Mouse (Mus musculus): Measurements from ENCODE around the gene Adk. TPM values are rescaled to one million over a fixed set of nuclear protein-coding genes. Genes with fewer than 3 reads are reported as not detected.

The Adk gene
- total and polyA plus RNA-seq, 3 experiments = 47.9 to 129 (median 59.0) TPM

DNA sequence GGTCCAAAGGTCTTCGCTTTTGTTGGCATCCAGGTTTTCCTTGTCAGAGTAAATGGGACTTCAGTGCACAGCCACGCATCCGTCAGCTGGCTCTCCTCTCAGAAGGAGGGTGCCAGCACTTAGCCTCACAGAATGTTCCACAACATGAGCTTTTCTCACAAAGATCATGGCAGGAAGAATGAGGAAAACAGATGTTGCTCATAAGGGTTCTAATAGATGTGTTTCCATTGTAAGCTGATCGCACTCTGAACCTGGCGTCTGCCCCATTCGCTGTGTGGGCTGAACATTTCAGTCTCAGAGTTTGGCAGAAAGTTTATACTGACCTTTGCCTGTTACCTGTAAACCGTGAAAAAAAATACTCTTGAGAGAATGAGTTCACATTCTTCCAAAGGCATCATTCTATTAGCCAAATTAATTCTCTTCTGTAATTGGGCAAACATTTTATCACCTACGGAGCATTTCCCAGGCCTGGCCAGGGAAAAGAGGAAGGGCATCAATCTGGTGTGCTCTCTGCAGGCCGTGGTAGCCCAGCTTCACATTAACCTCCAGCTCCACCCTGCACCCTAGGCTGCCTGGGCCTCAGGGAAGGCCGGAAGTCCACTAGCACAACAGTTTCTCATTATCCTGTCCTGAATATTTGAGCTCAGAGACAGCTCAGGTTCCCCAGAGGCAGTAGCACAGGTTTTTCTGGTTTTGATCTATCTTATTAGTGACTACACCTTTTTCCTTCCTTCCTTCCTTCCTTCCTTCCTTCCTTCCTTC, 389.6 kb downstream of the Adk start:
- dilution Hi-C loops (cut with MboI; ENCODE audit: extremely low pct_ligation_motif_present, extremely low pct_unique_long_range_greater_than_20kb, low sequenced_read_pairs) = no loop called here
- H3K79me2 ChIP-seq (replicated peaks; ENCODE audit: control insufficient read depth, extremely low read depth, insufficient read depth, poor library complexity, severe bottlenecking) = no peaks in the 10 kb centered on the region
- no peaks in the 10 kb centered on the region for H3K9me3 ChIP-seq (replicated peaks; ENCODE audit: low read length)
- in situ Hi-C loops (cut with MboI; ENCODE audit: low pct_ligation_motif_present, low pct_unique_long_range_greater_than_20kb, low sequenced_read_pairs) = no loop called here
- peaks cover 0 to 5% of the 10 kb centered on the region in 2 experiments for H3K36me3 ChIP-seq (replicated peaks in 1 of 2; ENCODE audit: control insufficient read depth in 1 of 2, insufficient read depth in 1 of 2, low read length in 1 of 2)
- peaks cover 0 to 20% of the 10 kb centered on the region in 2 experiments; a peak in 2 of 4 replicates for H3K4me1 ChIP-seq (ENCODE audit: control insufficient read depth in 1 of 2, insufficient read depth in 2 of 2)
- DNase-seq (ENCODE audit: extremely low read depth) = no peak
- H3K4me3 ChIP-seq (replicated peaks in 1 of 3; ENCODE audit: low read depth in 2 of 3, low read length in 2 of 3, poor library complexity in 1 of 3) = no peak overlapping the region
- H3K9ac ChIP-seq (ENCODE audit: insufficient read depth, low read depth) = no peak overlapping the region
- no peak overlapping the region for H3K27ac ChIP-seq (ENCODE audit: insufficient read depth, low read depth)
- TF ChIP-seq MAFK (IDR thresholded peaks at IDR 0.05; ENCODE audit: insufficient replicate concordance, low read length) = no peak
- no peaks in the 10 kb centered on the region for H3K27me3 ChIP-seq (replicated peaks)
- H3K4me2 ChIP-seq (ENCODE audit: insufficient read depth, low read depth, poor library complexity, severe bottlenecking) = no peak overlapping the region

DNA sequence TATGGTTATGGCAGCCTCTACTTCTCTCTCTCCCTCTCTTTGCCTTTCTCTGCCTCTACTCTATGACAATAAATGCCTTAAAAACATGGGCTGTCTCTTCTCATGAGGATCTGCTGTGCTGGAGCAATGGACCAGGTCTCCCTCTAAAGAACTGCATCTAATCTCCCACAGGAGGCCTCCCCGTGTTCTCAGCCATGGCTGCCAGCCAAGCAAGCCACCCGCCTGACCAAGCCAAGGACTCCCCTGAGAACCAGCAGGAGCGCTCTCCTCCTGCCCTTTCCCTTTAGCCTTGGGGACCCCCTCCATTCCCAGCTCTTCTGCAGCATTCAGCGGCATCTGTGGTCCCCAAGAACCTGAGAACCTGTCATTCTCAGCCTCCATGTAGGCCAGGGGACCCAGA, 400.2 kb downstream of the Adk start:
- dilution Hi-C loops (cut with MboI; ENCODE audit: extremely low pct_ligation_motif_present, extremely low pct_unique_long_range_greater_than_20kb, low sequenced_read_pairs) (no loop called here), in situ Hi-C loops (cut with MboI; ENCODE audit: low pct_ligation_motif_present, low pct_unique_long_range_greater_than_20kb, low sequenced_read_pairs) (no loop called here)
- no peak overlapping the region for H3K4me2 ChIP-seq (ENCODE audit: insufficient read depth, low read depth, poor library complexity, severe bottlenecking)
- no peak overlapping the region for H3K9ac ChIP-seq (ENCODE audit: insufficient read depth, low read depth)
- no peaks in the 10 kb centered on the region for H3K4me1 ChIP-seq (ENCODE audit: control insufficient read depth in 1 of 2, insufficient read depth in 2 of 2)
- H3K4me3 ChIP-seq (replicated peaks in 1 of 3; ENCODE audit: low read depth in 2 of 3, low read length in 2 of 3, poor library complexity in 1 of 3) = no peak overlapping the region
- no peak overlapping the region for H3K27ac ChIP-seq (ENCODE audit: insufficient read depth, low read depth)
- no peaks in the 10 kb centered on the region for H3K9me3 ChIP-seq (replicated peaks; ENCODE audit: low read length)
- no peak for TF ChIP-seq SIN3A (IDR thresholded peaks at IDR 0.05; ENCODE audit: low read length)
- H3K27me3 ChIP-seq (replicated peaks) = no peaks in the 10 kb centered on the region
- no peak for DNase-seq (ENCODE audit: extremely low read depth)
- no peaks in the 10 kb centered on the region for H3K79me2 ChIP-seq (replicated peaks; ENCODE audit: control insufficient read depth, extremely low read depth, insufficient read depth, poor library complexity, severe bottlenecking)
- peaks cover 0 to 15% of the 10 kb centered on the region in 2 experiments for H3K36me3 ChIP-seq (replicated peaks in 1 of 2; ENCODE audit: control insufficient read depth in 1 of 2, insufficient read depth in 1 of 2, low read length in 1 of 2)

DNA sequence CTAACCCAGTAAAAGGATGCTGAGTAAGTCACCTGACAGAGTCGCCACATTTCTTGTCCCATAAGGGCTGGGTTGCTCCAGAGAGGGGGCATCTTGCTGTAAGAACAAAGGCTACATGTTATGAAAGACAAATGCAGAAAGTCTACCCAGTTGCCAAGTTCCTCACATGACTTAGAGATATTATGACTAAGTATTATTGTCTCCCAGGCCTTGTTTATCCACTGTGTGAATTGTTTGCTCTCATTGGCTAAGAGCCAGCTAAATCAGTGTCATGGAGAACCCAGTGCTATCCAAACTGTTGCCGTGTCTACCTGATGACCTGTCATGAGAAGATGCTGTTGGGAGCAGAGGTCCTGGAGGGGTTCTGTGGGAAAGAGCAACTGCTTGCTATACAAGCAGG, 401.5 kb downstream of the Adk start:
- Histone ChIP-seq H3K4me1 (ENCODE audit: control insufficient read depth in 1 of 2, insufficient read depth in 2 of 2) (no peaks in the 10 kb centered on the region), H3K4me3 (replicated peaks in 1 of 3; ENCODE audit: low read depth in 2 of 3, low read length in 2 of 3, poor library complexity in 1 of 3) (no peak overlapping the region), H3K4me2 (ENCODE audit: insufficient read depth, low read depth, poor library complexity, severe bottlenecking) (no peak overlapping the region), H3K27me3 (replicated peaks) (no peaks in the 10 kb centered on the region), H3K79me2 (replicated peaks; ENCODE audit: control insufficient read depth, extremely low read depth, insufficient read depth, poor library complexity, severe bottlenecking) (no peaks in the 10 kb centered on the region), H3K36me3 (replicated peaks in 1 of 2; ENCODE audit: control insufficient read depth in 1 of 2, insufficient read depth in 1 of 2, low read length in 1 of 2) (peaks cover 0 to 9% of the 10 kb centered on the region in 2 experiments), H3K9me3 (replicated peaks; ENCODE audit: low read length) (no peaks in the 10 kb centered on the region), H3K9ac (ENCODE audit: insufficient read depth, low read depth) (no peak overlapping the region), H3K27ac (ENCODE audit: insufficient read depth, low read depth) (no peak overlapping the region)
- no peak for TF ChIP-seq JUN (IDR thresholded peaks at IDR 0.05; ENCODE audit: insufficient read depth, low read depth, low read length)
- TF ChIP-seq POLR2A (IDR thresholded peaks at IDR 0.05; ENCODE audit: low read depth, low read length) = no peak
- no peak for TF ChIP-seq SMC3 (IDR thresholded peaks at IDR 0.05; ENCODE audit: low read depth, low read length)
- no peak for TF ChIP-seq MAX (IDR thresholded peaks at IDR 0.05; ENCODE audit: low read length)
- no peak for TF ChIP-seq PAX5 (IDR thresholded peaks at IDR 0.05; ENCODE audit: low read length)
- TF ChIP-seq CTCF (conservative IDR thresholded peaks at IDR 0.05 in 1 of 2, IDR thresholded peaks at IDR 0.05 in 1 of 2; ENCODE audit: low read depth in 2 of 2, low read length in 2 of 2) = no peak
- TF ChIP-seq RAD21 (IDR thresholded peaks at IDR 0.05; ENCODE audit: low read depth, low read length) = no peak
- no peak for TF ChIP-seq SIN3A (IDR thresholded peaks at IDR 0.05; ENCODE audit: low read length)
- TF ChIP-seq HCFC1 (IDR thresholded peaks at IDR 0.05; ENCODE audit: low read depth, low read length) = no peak
- no peak for TF ChIP-seq BHLHE40 (IDR thresholded peaks at IDR 0.05; ENCODE audit: low read depth, low read length)
- no peak for TF ChIP-seq ELF1 (IDR thresholded peaks at IDR 0.05; ENCODE audit: low read depth, low read length)
- no peak for TF ChIP-seq POLR2AphosphoS2 (IDR thresholded peaks at IDR 0.05; ENCODE audit: low read depth, low read length)
- TF ChIP-seq E2F4 (IDR thresholded peaks at IDR 0.05; ENCODE audit: insufficient replicate concordance, low read depth, low read length) = no peak
- no peak for TF ChIP-seq MYC (IDR thresholded peaks at IDR 0.05; ENCODE audit: low read depth, low read length)
- dilution Hi-C loops (cut with MboI; ENCODE audit: extremely low pct_ligation_motif_present, extremely low pct_unique_long_range_greater_than_20kb, low sequenced_read_pairs) = no loop called here
- no peak for DNase-seq (ENCODE audit: extremely low read depth)
- in situ Hi-C loops (cut with MboI; ENCODE audit: low pct_ligation_motif_present, low pct_unique_long_range_greater_than_20kb, low sequenced_read_pairs) = no loop called here

Data from CH12.LX (cell line).